Mouse (Mus musculus) heart, embryonic 15.5 days (tissue): ENCODE measurements around the gene Ankmy1. TPM values are rescaled to one million over a fixed set of nuclear protein-coding genes. Genes with fewer than 3 reads are reported as not detected.

Experiments
- microRNA counts: library from miRNA; unstranded; fragments of <30 nt; microRNA quantifications from one replicate; lab custom pipeline; 2016
- microRNA-seq: library from miRNA; unstranded; fragments of <30 nt; microRNA quantifications from one replicate; pipeline ENCODE4, GENCODE M21; 2016
- polyA plus RNA-seq: library from polyadenylated mRNA; unstranded; fragments of >200 nt; fragmentation: Nextera tagmentation; extraction: Ambion mirVana; gene quantifications from 2 replicates; pipeline ENCODE4 v1.2.1, GENCODE M21; 2015

Ankmy1 gene
- polyA plus RNA-seq, 1 experiment from 2014 or later: 0.10 TPM

MicroRNAs within 50 kb of the gene (microRNA counts, 519-probe panel; counts per million panel counts)
- microRNA mmu-miR-149 (lab: Ali Mortazavi, UCI): 3,200 counts per million, percentile 78 among the panel's probes with 10 or more counts

Small RNA genes within 50 kb of the gene (microRNA-seq; reads per million reads assigned to microRNA genes)
- 5,439 reads per million, percentile 92 among the genes with 10 or more reads in this experiment for gene Mir149

Other genes with a start within 250 kb of the Ankmy1 start
- gene Gpc1, start 71.3 kb downstream of the Ankmy1 start, polyA plus RNA-seq: 61.3 and 71.4 TPM in 2 replicates
- gene Dusp28, start 4.1 kb upstream of the Ankmy1 start, polyA plus RNA-seq: 14.1 and 15.0 TPM in 2 replicates
- gene Rnpepl1, start 7.9 kb upstream of the Ankmy1 start, polyA plus RNA-seq: 33.5 and 49.5 TPM in 2 replicates
- gene Capn10, start 31.5 kb upstream of the Ankmy1 start, polyA plus RNA-seq: 21.7 and 23.6 TPM in 2 replicates
- gene Gpr35, start 48.0 kb upstream of the Ankmy1 start, polyA plus RNA-seq: 0.43 and 0.94 TPM in 2 replicates
- gene Aqp12, start 103.4 kb upstream of the Ankmy1 start, polyA plus RNA-seq: not detected in 2 replicates
- gene Kif1a, start 199.0 kb upstream of the Ankmy1 start, polyA plus RNA-seq: 10.2 and 13.8 TPM in 2 replicates
- gene Agxt, start 232.3 kb upstream of the Ankmy1 start, polyA plus RNA-seq: 0.14 TPM in 1 of 2 replicates, not detected in the other